Mouse (Mus musculus): ENCODE data around the gene Tnrc18. TPM values are rescaled to one million over a fixed set of nuclear protein-coding genes. Genes with fewer than 3 reads are reported as not detected.

The Tnrc18 gene
- polyA plus RNA-seq, 1 experiment, result 13.2 TPM

GRCm38 (mm10) chr5:142693738-142694430, 123.6 kb downstream of the Tnrc18 start:
- Histone ChIP-seq H3K27ac (replicated peaks; ENCODE audit: low read depth, low read length) (no peak overlapping the region), H3K4me3 (ENCODE audit: insufficient read depth, low read depth, low read length) (no peak overlapping the region)

GRCm38 (mm10) chr5:142692971-142693737, 124.3 kb downstream of the Tnrc18 start:
- no peak overlapping the region for H3K27ac ChIP-seq (replicated peaks; ENCODE audit: low read depth, low read length)
- no peak overlapping the region for H3K4me3 ChIP-seq (ENCODE audit: insufficient read depth, low read depth, low read length)
- no peaks in the 10 kb centered on the region for H3K4me1 ChIP-seq (ENCODE audit: control insufficient read depth, insufficient read depth, insufficient read length, low read length)

More at GRCm38 (mm10) chr5:142693738-142694430, 123.6 kb downstream of the Tnrc18 start:
- H3K4me1 ChIP-seq (ENCODE audit: control insufficient read depth, insufficient read depth, insufficient read length, low read length), result no peaks in the 10 kb centered on the region

- H3K4me1 ChIP-seq (ENCODE audit: control insufficient read depth, insufficient read depth, insufficient read length, low read length), result no peaks in the 10 kb centered on the region
These were observed 125.2 kb downstream of the Tnrc18 start, which contains the start of gene Slc29a4 for GRCm38 (mm10) chr5:142692248-142692647. TSS of gene Slc29a4 (plus strand) at chr5:142692512.

GRCm38 (mm10) chr5:142690343-142690742, 127.1 kb downstream of the Tnrc18 start:
- H3K27ac ChIP-seq (replicated peaks; ENCODE audit: low read depth, low read length), result no peak overlapping the region
- H3K4me1 ChIP-seq (ENCODE audit: control insufficient read depth, insufficient read depth, insufficient read length, low read length), result no peaks in the 10 kb centered on the region
- no peak overlapping the region for H3K4me3 ChIP-seq (ENCODE audit: insufficient read depth, low read depth, low read length)

More at GRCm38 (mm10) chr5:142692248-142692647, 125.2 kb downstream of the Tnrc18 start, which contains the start of gene Slc29a4:
- Histone ChIP-seq H3K27ac (replicated peaks; ENCODE audit: low read depth, low read length) (no peak within 1 kb of the TSS), H3K4me3 (ENCODE audit: insufficient read depth, low read depth, low read length) (no peak within 1 kb of the TSS)

GRCm38 (mm10) chr5:142688866-142689265, 128.6 kb downstream of the Tnrc18 start:
- Histone ChIP-seq H3K4me1 (ENCODE audit: control insufficient read depth, insufficient read depth, insufficient read length, low read length) (no peaks in the 10 kb centered on the region), H3K27ac (replicated peaks; ENCODE audit: low read depth, low read length) (no peak overlapping the region), H3K4me3 (ENCODE audit: insufficient read depth, low read depth, low read length) (no peak overlapping the region)

GRCm38 (mm10) chr5:142682529-142682928, 134.9 kb downstream of the Tnrc18 start:
- Histone ChIP-seq H3K4me1 (ENCODE audit: control insufficient read depth, insufficient read depth, insufficient read length, low read length) (no peaks in the 10 kb centered on the region), H3K27ac (replicated peaks; ENCODE audit: low read depth, low read length) (no peak overlapping the region), H3K4me3 (ENCODE audit: insufficient read depth, low read depth, low read length) (no peak overlapping the region)

GRCm38 (mm10) chr5:142681911-142682310, 135.6 kb downstream of the Tnrc18 start:
- Histone ChIP-seq H3K4me3 (ENCODE audit: insufficient read depth, low read depth, low read length) (no peak overlapping the region), H3K27ac (replicated peaks; ENCODE audit: low read depth, low read length) (no peak overlapping the region), H3K4me1 (ENCODE audit: control insufficient read depth, insufficient read depth, insufficient read length, low read length) (no peaks in the 10 kb centered on the region)

- no peaks in the 10 kb centered on the region for H3K4me1 ChIP-seq (ENCODE audit: control insufficient read depth, insufficient read depth, insufficient read length, low read length)
- H3K27ac ChIP-seq (replicated peaks; ENCODE audit: low read depth, low read length), result no peak overlapping the region
- H3K4me3 ChIP-seq (ENCODE audit: insufficient read depth, low read depth, low read length), result no peak overlapping the region
These were observed 138.4 kb downstream of the Tnrc18 start for GRCm38 (mm10) chr5:142679065-142679464.

- Histone ChIP-seq H3K27ac (replicated peaks; ENCODE audit: low read depth, low read length) (no peak overlapping the region), H3K4me3 (ENCODE audit: insufficient read depth, low read depth, low read length) (no peak overlapping the region), H3K4me1 (ENCODE audit: control insufficient read depth, insufficient read depth, insufficient read length, low read length) (no peaks in the 10 kb centered on the region)
These were observed 139.3 kb downstream of the Tnrc18 start for GRCm38 (mm10) chr5:142678141-142678571.

Other genes starting within 250 kb of the Tnrc18 start
- gene Mmd2, start 208.9 kb downstream of the Tnrc18 start, polyA plus RNA-seq (2012; ENCODE audit: insufficient read depth, insufficient read length, missing spikeins), result 1.3 and 3.4 TPM in 2 replicates
- gene Wipi2, start 190.0 kb downstream of the Tnrc18 start, polyA plus RNA-seq (2012; ENCODE audit: insufficient read depth, insufficient read length, missing spikeins), result 43.7 and 46.5 TPM in 2 replicates
- 0.75 TPM in 1 of 2 replicates, not detected in the other for gene Slc29a4, start 125.2 kb downstream of the Tnrc18 start, polyA plus RNA-seq (2012; ENCODE audit: insufficient read depth, insufficient read length, missing spikeins)
- gene Fbxl18, start 77.8 kb upstream of the Tnrc18 start, polyA plus RNA-seq (2012; ENCODE audit: insufficient read depth, insufficient read length, missing spikeins), result 2.7 and 2.9 TPM in 2 replicates
- 1,228 and 1,297 TPM in 2 replicates for gene Actb, start 89.1 kb upstream of the Tnrc18 start, polyA plus RNA-seq (2012; ENCODE audit: insufficient read depth, insufficient read length, missing spikeins)
- 9.1 and 16.2 TPM in 2 replicates for gene Fscn1, start 142.7 kb upstream of the Tnrc18 start, polyA plus RNA-seq (2012; ENCODE audit: insufficient read depth, insufficient read length, missing spikeins)

Data from brown adipose tissue, adult 24 weeks (tissue).